In genomic region chr11:23846016-23846815, GRCm38 (mm10) we compare ENCODE assay signal across 12 mouse cellular contexts. TPM values are rescaled to one million over a fixed set of nuclear protein-coding genes. Genes with fewer than 3 reads are reported as not detected.
DNase-seq lines count a peak whose midpoint lies in the region; ATAC-seq and TF ChIP-seq lines count a peak whose summit lies in the region.
"Had no signal": no experiment of that assay in that cellular context is flagged by ENCODE, and none has a peak within 500 bp of the region (broad histone marks: within the 10 kb centered on the region; RNA-seq: fewer than 3 reads in every experiment).

No protein-coding gene starts in this region.

- no peaks in the 10 kb centered on the region for H3K9me3 ChIP-seq in heart, embryonic 13.5 days
- H3K9me3 ChIP-seq: stomach, embryonic 15.5 days had no signal

- intact Hi-C loops in left cerebral cortex, adult 2 months (cut with DNase I), result no loop called here

- no peak for ATAC-seq in heart, embryonic 13.5 days (ENCODE audit: extremely low read depth, insufficient number of reproducible peaks, low FRiP score, low TSS enrichment)
- ATAC-seq in megakaryocyte, adult 5-6 weeks (ENCODE audit: poor library complexity, severe bottlenecking), result peak; percentile 92
- ATAC-seq in erythroid progenitor cell, adult 5-6 weeks (replicated peaks; ENCODE audit: low FRiP score, poor library complexity, severe bottlenecking), result no peak

- H3K9ac ChIP-seq in heart, embryonic 13.5 days, result no peak overlapping the region
- H3K9ac ChIP-seq: stomach, embryonic 15.5 days had no signal

- WGBS in heart, embryonic 13.5 days, result 38% methylated on average over 22 of the region's 22 CpGs

- DNase-seq in spleen, postnatal 10 days (ENCODE audit: low spot score in 2 of 2), result peak; percentile 18 to 45
- no peak for DNase-seq in spleen, postnatal 14 days (ENCODE audit: low spot score in 2 of 2)
- peak; percentile 84 for DNase-seq in thymus, postnatal 4 days
- DNase-seq in ovary, adult 18-20 months (ENCODE audit: low spot score), result no peak
- DNase-seq in left cerebral cortex, adult 2 months (ENCODE audit: extremely low spot score in 1 of 2, low spot score in 2 of 2), result no peak
- DNase-seq: adrenal gland, postnatal 36 days had no signal

- no peaks in the 10 kb centered on the region; the same call in 1 of the 2 replicates for H3K27me3 ChIP-seq in heart, embryonic 13.5 days (replicated peaks)
- H3K27me3 ChIP-seq: stomach, embryonic 15.5 days had no signal

- H3K4me2 ChIP-seq in heart, embryonic 13.5 days, result peak overlapping the region; percentile 52
- H3K4me2 ChIP-seq: midbrain, embryonic 11.5 days; stomach, embryonic 15.5 days had no signal

- no peak overlapping the region; the same call in 1 of the 2 replicates for H3K4me3 ChIP-seq in heart, embryonic 13.5 days
- no peak overlapping the region for H3K4me3 ChIP-seq in left cerebral cortex, adult 2 months
- H3K4me3 ChIP-seq: erythroblast, embryonic 14.5 days; stomach, embryonic 15.5 days had no signal

- no peak for TF ChIP-seq CTCF in left cerebral cortex, adult 2 months (IDR thresholded peaks at IDR 0.05)

- H3K27ac ChIP-seq in heart, embryonic 13.5 days (replicated peaks), result no peak overlapping the region
- no peak overlapping the region for H3K27ac ChIP-seq in left cerebral cortex, adult 2 months
- H3K27ac ChIP-seq: stomach, embryonic 15.5 days had no signal

- H3K4me1 ChIP-seq in heart, embryonic 13.5 days, result peaks cover 6% of the 10 kb centered on the region; the same call in 1 of the 2 replicates
- H3K4me1 ChIP-seq: stomach, embryonic 15.5 days had no signal

- no peaks in the 10 kb centered on the region for H3K36me3 ChIP-seq in heart, embryonic 13.5 days
- H3K36me3 ChIP-seq: stomach, embryonic 15.5 days had no signal

RNA-seq across cellular contexts. Expression of gene Papolg, which starts 48.8 kb away (rescaled TPM):
- polyA plus RNA-seq in heart, embryonic 13.5 days (2015; fragmentation: Nextera tagmentation; extraction: Ambion mirVana), result 8.6 and 9.1 TPM in 2 replicates
- total RNA-seq in megakaryocyte, adult 5-6 weeks (2015), result 28.0 and 28.9 TPM in 2 replicates
- total RNA-seq in megakaryocyte, adult 5-6 weeks (2017), result 24.9 and 31.8 TPM in 2 replicates
- 15.1 and 28.5 TPM in 2 replicates for total RNA-seq in erythroid progenitor cell, adult 5-6 weeks (2015; ENCODE audit: low replicate concordance)
- total RNA-seq in erythroid progenitor cell, adult 5-6 weeks (2017; ENCODE audit: low replicate concordance), result 12.7 and 13.5 TPM in 2 replicates
- total RNA-seq in left cerebral cortex, adult 2 months (2021), result 10 to 100 TPM; 20.5 to 20.8 TPM

Comparison
In these comparisons a context has a peak if more than half of its experiments do, and no peak if none do; other contexts are left out.
1. DNase-seq: peak in spleen, postnatal 10 days (2 of 2) and thymus, postnatal 4 days (single experiment); none in spleen, postnatal 14 days (0 of 2), ovary, adult 18-20 months (single experiment) and left cerebral cortex, adult 2 months (0 of 2).